Mouse (Mus musculus): ENCODE measurements around the gene Fam69b.

DNA sequence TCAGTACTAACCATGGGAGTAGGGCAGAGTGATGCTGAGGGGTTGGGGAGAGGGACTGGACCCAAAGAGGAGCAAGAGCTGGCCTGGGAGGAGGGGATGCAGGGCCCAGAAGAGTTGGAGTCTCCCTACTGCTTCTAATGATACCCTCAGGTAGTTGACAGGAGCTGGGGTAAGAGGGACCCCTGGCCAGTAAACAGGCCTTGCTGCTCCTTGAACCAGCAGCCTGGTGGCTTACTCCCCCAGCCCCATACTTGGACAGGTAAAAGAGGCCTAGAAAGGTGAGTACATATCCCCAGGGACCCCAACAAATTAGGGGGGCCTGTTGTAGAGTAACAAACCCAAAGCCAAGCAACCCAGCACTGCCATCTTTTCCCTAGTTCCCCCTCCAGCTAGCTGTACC lies 19.5 kb upstream of the Fam69b start:
- TF ChIP-seq CTCF (IDR thresholded peaks at IDR 0.05; ENCODE audit: low read depth) (no peak), EP300 (IDR thresholded peaks at IDR 0.05; ENCODE audit: low read depth) (no peak)
